Mouse (Mus musculus) CH12.LX (cell line): Measurements from ENCODE around the gene Tjp3. TPM values are rescaled to one million over a fixed set of nuclear protein-coding genes. Genes with fewer than 3 reads are reported as not detected.

Source experiments
- DNase-seq: peaks from one replicate; pipeline ENCODE4 v3.0.0-alpha.2; 2013; ENCODE audit errors: extremely low read depth
- H3K27ac ChIP-seq: 2 replicates; pipeline ENCODE4 v1.5.1; 2012; ENCODE audit warnings: low read depth, mild to moderate bottlenecking, control low read depth, moderate library complexity; ENCODE audit not compliant: insufficient read depth
- H3K27me3 ChIP-seq: replicated peaks from 2 replicates; pipeline ENCODE3; 2012; ENCODE audit warnings: inconsistent platforms
- H3K36me3 ChIP-seq, 2 experiments: replicated peaks in 1 of 2; 2 replicates each; pipeline versions ENCODE3 to v1.6.1; 2012; ENCODE audit warnings: inconsistent platforms in 1 of 2, low read length in 1 of 2, mild to moderate bottlenecking in 1 of 2, mixed read lengths in 1 of 2, moderate library complexity in 1 of 2; ENCODE audit not compliant: control insufficient read depth in 1 of 2, insufficient read depth in 1 of 2
- H3K4me1 ChIP-seq, 2 experiments: 2 replicates each; pipeline ENCODE4 v1.6.1; 2012; ENCODE audit warnings: inconsistent platforms in 1 of 2, moderate library complexity in 1 of 2; ENCODE audit not compliant: insufficient read depth in 2 of 2, control insufficient read depth in 1 of 2
- H3K4me2 ChIP-seq: 2 replicates; pipeline ENCODE4 v1.6.1; 2012; ENCODE audit warnings: low read depth, mild to moderate bottlenecking, control low read depth; ENCODE audit not compliant: poor library complexity, insufficient read depth, severe bottlenecking
- H3K4me3 ChIP-seq, 3 experiments: fragments of 150-350 bp in 1 of 3; sonication (generic) in 1 of 3; replicated peaks in 1 of 3; 2 replicates each; pipeline versions ENCODE3 to v1.5.1; 2011 to 2012; ENCODE audit warnings: low read depth in 2 of 3, low read length in 2 of 3, mild to moderate bottlenecking in 2 of 3, moderate library complexity in 2 of 3, control low read depth in 1 of 3, improper control_type of control experiment in 1 of 3, inconsistent platforms in 1 of 3, mixed read lengths in 1 of 3; ENCODE audit not compliant: poor library complexity in 1 of 3
- H3K79me2 ChIP-seq: replicated peaks from 2 replicates; pipeline ENCODE4 v1.6.1; 2012; ENCODE audit warnings: mild to moderate bottlenecking, moderate library complexity; ENCODE audit not compliant: control insufficient read depth, poor library complexity, insufficient read depth, severe bottlenecking; ENCODE audit errors: extremely low read depth
- H3K9ac ChIP-seq: 2 replicates; pipeline ENCODE4 v1.6.1; 2012; ENCODE audit warnings: low read depth, mild to moderate bottlenecking, control low read depth, moderate library complexity; ENCODE audit not compliant: insufficient read depth
- H3K9me3 ChIP-seq: replicated peaks from 2 replicates; pipeline ENCODE3; 2012; ENCODE audit warnings: low read length, inconsistent platforms, mixed read lengths
- CHD1 ChIP-seq: IDR thresholded peaks from 2 replicates; pipeline ENCODE4 v1.6.1; 2012; ENCODE audit warnings: low read depth, low read length, improper control_type of control experiment, inconsistent platforms
- CTCF ChIP-seq, 2 experiments: IDR thresholded peaks in 1 of 2; conservative IDR thresholded peaks in 1 of 2; 2 replicates each; pipeline ENCODE4 v1.5.1; 2011 to 2012; ENCODE audit warnings: low read depth in 2 of 2, low read length in 2 of 2, improper control_type of control experiment in 1 of 2, inconsistent platforms in 1 of 2, mild to moderate bottlenecking in 1 of 2, moderate library complexity in 1 of 2
- E2F4 ChIP-seq: IDR thresholded peaks from 2 replicates; pipeline ENCODE4 v1.6.1; 2011; ENCODE audit warnings: low read depth, low read length, improper control_type of control experiment; ENCODE audit not compliant: insufficient replicate concordance
- ELF1 ChIP-seq: IDR thresholded peaks from 2 replicates; pipeline ENCODE4 v1.6.1; 2014; ENCODE audit warnings: low read depth, mild to moderate bottlenecking, inconsistent platforms, low read length, improper control_type of control experiment
- EP300 ChIP-seq: IDR thresholded peaks from 2 replicates; pipeline ENCODE4 v1.6.1; 2011; ENCODE audit warnings: low read length, improper control_type of control experiment
- GABPA ChIP-seq: IDR thresholded peaks from 2 replicates; pipeline ENCODE4 v1.6.1; 2012; ENCODE audit warnings: low read depth, low read length, improper control_type of control experiment, inconsistent platforms; ENCODE audit not compliant: insufficient replicate concordance
- IRF4 ChIP-seq: IDR thresholded peaks from 2 replicates; pipeline ENCODE4 v1.6.1; 2014; ENCODE audit warnings: low read depth, mild to moderate bottlenecking, inconsistent platforms, low read length, improper control_type of control experiment
- JUN ChIP-seq: IDR thresholded peaks from 2 replicates; pipeline ENCODE4 v1.6.1; 2011; ENCODE audit warnings: low read depth, mild to moderate bottlenecking, low read length, improper control_type of control experiment, moderate library complexity; ENCODE audit not compliant: insufficient read depth
- KAT2A ChIP-seq: IDR thresholded peaks from 2 replicates; pipeline ENCODE4 v1.6.1; 2012; ENCODE audit warnings: low read length, improper control_type of control experiment, inconsistent platforms; ENCODE audit not compliant: insufficient replicate concordance
- MAFK ChIP-seq: IDR thresholded peaks from 2 replicates; pipeline ENCODE4 v1.6.1; 2011; ENCODE audit warnings: low read length, improper control_type of control experiment; ENCODE audit not compliant: insufficient replicate concordance
- MAX ChIP-seq: IDR thresholded peaks from 2 replicates; pipeline ENCODE4 v1.6.1; 2011; ENCODE audit warnings: low read length, improper control_type of control experiment
- MXI1 ChIP-seq: IDR thresholded peaks from 2 replicates; pipeline ENCODE4 v1.6.1; 2011; ENCODE audit warnings: mild to moderate bottlenecking, low read depth, low read length, improper control_type of control experiment
- NELFE ChIP-seq: IDR thresholded peaks from 2 replicates; pipeline ENCODE4 v1.6.1; 2011; ENCODE audit warnings: low read depth, low read length, improper control_type of control experiment
- NRF1 ChIP-seq: IDR thresholded peaks from 2 replicates; pipeline ENCODE4 v1.6.1; 2014; ENCODE audit warnings: low read depth, mild to moderate bottlenecking, inconsistent platforms, low read length, improper control_type of control experiment, moderate library complexity
- POLR2A ChIP-seq: IDR thresholded peaks from 2 replicates; pipeline ENCODE4 v1.6.1; 2011; ENCODE audit warnings: low read depth, mild to moderate bottlenecking, improper control_type of control experiment, low read length
- RAD21 ChIP-seq: IDR thresholded peaks from 2 replicates; pipeline ENCODE4 v1.6.1; 2011; ENCODE audit warnings: low read depth, mild to moderate bottlenecking, low read length, improper control_type of control experiment, moderate library complexity
- RCOR1 ChIP-seq: conservative IDR thresholded peaks from 2 replicates; pipeline ENCODE4 v1.6.1; 2012; ENCODE audit warnings: low read depth, mild to moderate bottlenecking, inconsistent platforms, low read length, improper control_type of control experiment
- SIN3A ChIP-seq: IDR thresholded peaks from 2 replicates; pipeline ENCODE4 v1.6.1; 2012; ENCODE audit warnings: low read length, improper control_type of control experiment, inconsistent platforms
- SMC3 ChIP-seq: IDR thresholded peaks from 2 replicates; pipeline ENCODE4 v1.6.1; 2011; ENCODE audit warnings: low read depth, low read length, improper control_type of control experiment
- USF1 ChIP-seq: IDR thresholded peaks from 2 replicates; pipeline ENCODE4 v1.6.1; 2014; ENCODE audit warnings: low read depth, mild to moderate bottlenecking, inconsistent platforms, low read length, improper control_type of control experiment
- dilution Hi-C: fragments of 300-500 bp; cut with MboI; formaldehyde crosslinking; loops from 2 replicates; pipeline ENCODE4 v1.14.3; 2020; ENCODE audit warnings: low sequenced_read_pairs; ENCODE audit not compliant: extremely low pct_unique_long_range_greater_than_20kb, extremely low pct_ligation_motif_present
- in situ Hi-C: fragments of 300-500 bp; cut with MboI; formaldehyde crosslinking; loops from 3 replicates; pipeline ENCODE4 v1.14.3; 2019; ENCODE audit warnings: low sequenced_read_pairs, low pct_ligation_motif_present, low pct_unique_long_range_greater_than_20kb, mixed read lengths
- polyA plus RNA-seq: library from polyadenylated mRNA; unstranded; fragments of >175 nt; gene quantifications from 2 replicates; pipeline ENCODE4 v1.2.1, GENCODE M21; 2012; ENCODE audit warnings: low read depth; ENCODE audit not compliant: insufficient read length
- total RNA-seq, 2 experiments: library from RNA; depleted of rRNA; stranded (reverse); fragments of 300-350 nt in 1 of 2; fragments of >200 nt in 1 of 2; gene quantifications; 2 replicates each; pipeline ENCODE4 v1.2.3; 2012 to 2014

Gene Tjp3
- total and polyA plus RNA-seq, 3 experiments = 0.42 to 7.2 (median 0.76) TPM

DNA sequence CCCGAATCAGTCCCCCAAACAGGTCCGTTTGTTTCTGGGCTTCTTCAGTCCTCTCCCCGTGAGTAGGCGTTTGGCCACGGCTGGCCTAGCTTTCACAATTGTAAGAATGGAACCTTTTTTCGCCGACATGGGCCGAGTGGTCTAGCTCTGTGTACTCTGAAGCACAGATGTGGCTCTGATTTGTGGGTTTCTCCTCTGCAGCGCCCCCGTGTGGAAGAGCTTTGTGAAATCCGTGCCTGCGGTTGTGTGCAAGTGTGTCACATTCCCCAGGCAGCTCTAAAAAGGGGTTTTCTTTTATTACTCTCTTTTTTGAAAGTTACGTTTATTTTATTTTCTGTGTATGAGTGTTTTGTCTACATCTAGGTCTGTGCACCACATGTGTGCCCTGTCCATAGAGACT, 50.5 kb downstream of the Tjp3 start:
- H3K4me3 ChIP-seq = no peak overlapping the region
- H3K27me3 ChIP-seq = no peaks in the 10 kb centered on the region
- peak; percentile 78 for DNase-seq
- H3K36me3 ChIP-seq = peaks cover 0 to 64% of the 10 kb centered on the region in 2 experiments
- no peaks in the 10 kb centered on the region for H3K79me2 ChIP-seq
- H3K9ac ChIP-seq = no peak overlapping the region
- TF ChIP-seq CTCF (conservative IDR thresholded peaks at IDR 0.05 in 1 of 2, IDR thresholded peaks at IDR 0.05 in 1 of 2; ENCODE audit: low read depth in 2 of 2, low read length in 2 of 2) = peak; percentile 46 to 76
- TF ChIP-seq EP300 = no peak
- TF ChIP-seq NRF1 = no peak
- peak; percentile 71 for TF ChIP-seq SMC3
- peak; percentile 41 for TF ChIP-seq RAD21
- TF ChIP-seq, all 38 proteins: peak for 3
- H3K4me1 ChIP-seq = peaks cover 5 to 16% of the 10 kb centered on the region in 2 experiments
- no peak overlapping the region for H3K4me2 ChIP-seq
- dilution Hi-C loops (no loop called here), in situ Hi-C loops (no loop called here)
- no peak overlapping the region for H3K27ac ChIP-seq
- H3K9me3 ChIP-seq = no peaks in the 10 kb centered on the region

DNA sequence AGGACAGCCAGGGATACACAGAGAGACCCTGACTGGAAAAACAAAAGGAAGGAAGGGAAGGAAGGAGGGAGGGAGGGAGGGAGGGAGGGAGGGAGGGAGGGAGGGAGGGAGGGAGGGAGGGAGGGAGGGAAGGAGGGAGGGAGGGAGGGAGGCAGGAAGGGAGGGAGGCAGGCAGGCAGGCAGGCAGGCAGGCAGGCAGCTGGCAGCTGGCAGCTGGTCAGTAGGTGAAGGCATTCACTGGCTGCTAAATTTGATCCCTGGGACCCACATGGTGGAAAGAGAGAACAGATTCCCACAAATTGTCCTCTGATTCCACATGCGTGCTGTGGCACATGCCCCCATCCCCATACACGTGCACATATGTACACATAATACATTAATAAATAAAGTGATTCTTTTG, 52.8 kb downstream of the Tjp3 start:
- TF ChIP-seq EP300 = no peak
- TF ChIP-seq ELF1 = no peak
- no peak for TF ChIP-seq MAFK
- TF ChIP-seq SMC3 = no peak
- no peak for TF ChIP-seq E2F4
- TF ChIP-seq CHD1 = no peak
- TF ChIP-seq GABPA = no peak
- no peak for TF ChIP-seq NELFE
- TF ChIP-seq RCOR1 = no peak
- TF ChIP-seq JUN = no peak
- TF ChIP-seq MXI1 = no peak
- no peak for TF ChIP-seq MAX
- TF ChIP-seq IRF4 = no peak
- no peak for TF ChIP-seq NRF1
- no peak for TF ChIP-seq SIN3A
- TF ChIP-seq KAT2A = no peak
- TF ChIP-seq USF1 = no peak
- TF ChIP-seq POLR2A = no peak
- peaks cover 0 to 9% of the 10 kb centered on the region in 2 experiments; a peak in 3 of 4 replicates for H3K4me1 ChIP-seq
- in situ Hi-C loops = loop anchor here (5.0 kb wide), 1 partner anchor 36 kb away; the partner anchor contains the start of gene Nmrk2

More for the DNA sequence above, 52.8 kb downstream of the Tjp3 start:
- no peaks in the 10 kb centered on the region for H3K27me3 ChIP-seq
- H3K27ac ChIP-seq = no peak overlapping the region
- H3K4me2 ChIP-seq = no peak overlapping the region
- no peaks in the 10 kb centered on the region for H3K79me2 ChIP-seq
- no peaks in the 10 kb centered on the region for H3K9me3 ChIP-seq
- dilution Hi-C loops = no loop called here
- H3K36me3 ChIP-seq = peaks cover 0 to 70% of the 10 kb centered on the region in 2 experiments
- H3K9ac ChIP-seq = no peak overlapping the region
- H3K4me3 ChIP-seq = no peak overlapping the region
- no peak for DNase-seq
